Comparison of ENCODE assay signal across 8 mouse cellular contexts in genomic region chr7:80992980-80993833, GRCm38 (mm10). TPM values are rescaled to one million over a fixed set of nuclear protein-coding genes. Genes with fewer than 3 reads are reported as not detected.
DNase-seq lines count a peak whose midpoint lies in the region; ATAC-seq and TF ChIP-seq lines count a peak whose summit lies in the region.

Gene Zfp592 (plus strand): TSS chr7:80993681.

- H3K27me3 ChIP-seq in heart, embryonic 13.5 days (replicated peaks), result no peaks in the 10 kb centered on the region
- no peaks in the 10 kb centered on the region for H3K27me3 ChIP-seq in liver, embryonic 14.5 days (ENCODE audit: control insufficient read depth, insufficient read depth, low read length)
- no peaks in the 10 kb centered on the region for H3K27me3 ChIP-seq in neural tube, embryonic 11.5 days (ENCODE audit: control insufficient read depth, insufficient read depth, low read length)
- H3K27me3 ChIP-seq in stomach, embryonic 16.5 days (ENCODE audit: control insufficient read depth, insufficient read depth, low read length), result no peaks in the 10 kb centered on the region

- TF ChIP-seq CTCF in liver, embryonic 14.5 days (IDR thresholded peaks at IDR 0.05; ENCODE audit: low read depth), result peak; percentile 6

- H3K36me3 ChIP-seq in heart, embryonic 13.5 days, result 0 out of 2 replicates have a peak, but pooled peaks cover 8% of the 10 kb centered on the region
- no peaks in the 10 kb centered on the region; the same call in 1 of the 2 replicates for H3K36me3 ChIP-seq in liver, embryonic 14.5 days (replicated peaks; ENCODE audit: control insufficient read depth, insufficient read depth, low read depth)
- no peaks in the 10 kb centered on the region for H3K36me3 ChIP-seq in neural tube, embryonic 11.5 days (ENCODE audit: control insufficient read depth, insufficient read depth, low read length)
- H3K36me3 ChIP-seq in stomach, embryonic 16.5 days (ENCODE audit: control insufficient read depth, insufficient read depth, low read length), result no peaks in the 10 kb centered on the region

- peak; percentile 29 for DNase-seq in fibroblast of lung, adult 2 months (ENCODE audit: low read depth)
- DNase-seq in kidney, postnatal 10 days, result peak; percentile 94
- DNase-seq in liver, embryonic 14.5 days (ENCODE audit: low read depth in 3 of 3, low spot score in 3 of 3), result peak; percentile 61 to 70 (median 68)
- peak; percentile 80 for DNase-seq in neural tube, embryonic 11.5 days (ENCODE audit: low spot score)

- no peaks in the 10 kb centered on the region for H3K9me3 ChIP-seq in heart, embryonic 13.5 days
- no peaks in the 10 kb centered on the region for H3K9me3 ChIP-seq in liver, embryonic 14.5 days (ENCODE audit: control insufficient read depth, low read length)
- H3K9me3 ChIP-seq in neural tube, embryonic 11.5 days (ENCODE audit: control insufficient read depth, low read length), result no peaks in the 10 kb centered on the region
- H3K9me3 ChIP-seq in stomach, embryonic 16.5 days (replicated peaks; ENCODE audit: control insufficient read depth, low read length), result no peaks in the 10 kb centered on the region

- peak within 1 kb of the TSS; percentile 96 for H3K4me2 ChIP-seq in heart, embryonic 13.5 days
- peak within 1 kb of the TSS; percentile 100 for H3K4me2 ChIP-seq in liver, embryonic 14.5 days (ENCODE audit: low read depth)
- peak within 1 kb of the TSS; percentile 58 for H3K4me2 ChIP-seq in neural tube, embryonic 11.5 days (ENCODE audit: low read depth)
- peak within 1 kb of the TSS; percentile 95 for H3K4me2 ChIP-seq in stomach, embryonic 16.5 days (ENCODE audit: low read depth, low read length)

- peaks cover 16% of the 10 kb centered on the region; the same call in 1 of the 2 replicates for H3K4me1 ChIP-seq in brown adipose tissue, adult 24 weeks (ENCODE audit: control insufficient read depth, insufficient read depth, insufficient read length, low read length)
- H3K4me1 ChIP-seq in heart, embryonic 13.5 days, result peaks cover 50% of the 10 kb centered on the region
- H3K4me1 ChIP-seq in liver, embryonic 14.5 days (replicated peaks; ENCODE audit: control insufficient read depth in 2 of 2, insufficient read depth in 2 of 2, low read length in 1 of 2), result peaks cover 36 to 61% of the 10 kb centered on the region in 2 experiments
- peaks cover 6% of the 10 kb centered on the region for H3K4me1 ChIP-seq in neural tube, embryonic 11.5 days (ENCODE audit: control insufficient read depth, insufficient read depth, low read length)
- H3K4me1 ChIP-seq in stomach, embryonic 16.5 days (ENCODE audit: control insufficient read depth, insufficient read depth, low read length), result peaks cover 24% of the 10 kb centered on the region

- H3K27ac ChIP-seq in brown adipose tissue, adult 24 weeks (replicated peaks; ENCODE audit: low read depth, low read length), result peak within 1 kb of the TSS; percentile 68
- peak within 1 kb of the TSS; percentile 98 for H3K27ac ChIP-seq in heart, embryonic 13.5 days (replicated peaks)
- H3K27ac ChIP-seq in liver, embryonic 14.5 days, result peak within 1 kb of the TSS; percentile 78
- H3K27ac ChIP-seq in neural tube, embryonic 11.5 days (ENCODE audit: low read depth, low read length), result peak within 1 kb of the TSS; percentile 97
- peak within 1 kb of the TSS; percentile 96 for H3K27ac ChIP-seq in stomach, embryonic 16.5 days (ENCODE audit: low read length)

- no peak for TF ChIP-seq EP300 in liver, embryonic 14.5 days (IDR thresholded peaks at IDR 0.05; ENCODE audit: low read depth)

- peak within 1 kb of the TSS; percentile 88 for H3K4me3 ChIP-seq in brown adipose tissue, adult 24 weeks (ENCODE audit: insufficient read depth, low read depth, low read length)
- H3K4me3 ChIP-seq in heart, embryonic 13.5 days, result peak within 1 kb of the TSS; percentile 98
- H3K4me3 ChIP-seq in liver, embryonic 14.5 days (ENCODE audit: insufficient read depth in 1 of 2, low read depth in 2 of 2, low read length in 2 of 2), result peak within 1 kb of the TSS; percentile 95 to 100
- H3K4me3 ChIP-seq in neural tube, embryonic 11.5 days (ENCODE audit: low read depth, low read length), result peak within 1 kb of the TSS; percentile 91
- H3K4me3 ChIP-seq in stomach, embryonic 16.5 days (replicated peaks; ENCODE audit: low read length), result peak within 1 kb of the TSS; percentile 98

- ATAC-seq in CD4-positive, CD25-positive, alpha-beta regulatory T cell, adult 4 months, result peak; percentile 55
- ATAC-seq in heart, embryonic 13.5 days (ENCODE audit: extremely low read depth, insufficient number of reproducible peaks, low FRiP score, low TSS enrichment), result peak; percentile 91
- ATAC-seq in liver, embryonic 14.5 days (ENCODE audit: insufficient read depth), result peak; percentile 89
- ATAC-seq in neural tube, embryonic 11.5 days (ENCODE audit: insufficient read depth, low FRiP score, low TSS enrichment), result peak; percentile 94
- ATAC-seq in stomach, embryonic 16.5 days (ENCODE audit: insufficient read depth, low FRiP score), result peak; percentile 93

- under 1% methylated on average over 61 of the region's 102 CpGs for WGBS in heart, embryonic 13.5 days
- under 1% methylated on average over 89 of the region's 102 CpGs for WGBS in liver, embryonic 14.5 days (ENCODE audit: insufficient replicate concordance)
- under 1% methylated on average over 47 of the region's 102 CpGs for WGBS in neural tube, embryonic 11.5 days
- under 1% methylated on average over 87 of the region's 102 CpGs for WGBS in stomach, embryonic 16.5 days

- peak within 1 kb of the TSS; percentile 99 for H3K9ac ChIP-seq in heart, embryonic 13.5 days
- peak within 1 kb of the TSS; percentile 99 for H3K9ac ChIP-seq in liver, embryonic 14.5 days (replicated peaks)
- peak within 1 kb of the TSS; percentile 98 for H3K9ac ChIP-seq in neural tube, embryonic 11.5 days (ENCODE audit: low read length)
- H3K9ac ChIP-seq in stomach, embryonic 16.5 days (ENCODE audit: low read length), result peak within 1 kb of the TSS; percentile 100

RNA-seq across cellular contexts. Expression of gene Zfp592, which starts in this region (rescaled TPM):
- 10 to 100 TPM; 18.8 to 19.9 TPM for polyA plus RNA-seq in CD4-positive, CD25-positive, alpha-beta regulatory T cell, adult 4 months (2017; shearing (Covaris generic))
- polyA plus RNA-seq in brown adipose tissue, adult 24 weeks (2012; ENCODE audit: insufficient read depth, insufficient read length, missing spikeins), result 14.3 and 15.6 TPM in 2 replicates
- 6.6 and 8.5 TPM in 2 replicates for polyA plus RNA-seq in heart, embryonic 13.5 days (2015; fragmentation: Nextera tagmentation; extraction: Ambion mirVana)
- 8.3 and 11.3 TPM in 2 replicates for polyA plus RNA-seq in liver, embryonic 14.5 days (2012; rRNA removed)
- polyA plus RNA-seq in liver, embryonic 14.5 days (2014; fragmentation: Nextera tagmentation; extraction: Ambion mirVana), result 6.4 and 6.6 TPM in 2 replicates
- 14.1 and 16.2 TPM in 2 replicates for polyA plus RNA-seq in neural tube, embryonic 11.5 days (2014; fragmentation: Nextera tagmentation; extraction: Ambion mirVana)
- 11.5 and 12.1 TPM in 2 replicates for polyA plus RNA-seq in stomach, embryonic 16.5 days (2015; fragmentation: Nextera tagmentation; extraction: Ambion mirVana)

Comparison
In these comparisons a context has a peak if more than half of its experiments do, and no peak if none do; other contexts are left out.
1. Peak in every context shown above with its lines: DNase-seq, ATAC-seq, H3K4me3 ChIP-seq and H3K27ac ChIP-seq.
2. DNase-seq: peak in every context shown above with its lines; median percentile 94 in kidney, postnatal 10 days; 80 in neural tube, embryonic 11.5 days; 68 in liver, embryonic 14.5 days; 29 in fibroblast of lung, adult 2 months.